Mouse (Mus musculus) kidney, postnatal 25 days (tissue): ENCODE measurements around the gene Tcap.

Experiments
- DNase-seq, 2 experiments: peaks; one replicate each; pipeline ENCODE4 v3.0.0; 2021; ENCODE audit warnings: mixed read lengths in 2 of 2

The Tcap gene

GRCm38 (mm10) chr11:98413731-98414130 lies 30.1 kb downstream of the Tcap start:
- DNase-seq, result no peak

- DNase-seq, result no peak
These were observed 30.6 kb downstream of the Tcap start for GRCm38 (mm10) chr11:98414162-98414561.

- DNase-seq, result no peak
These were observed 33.5 kb downstream of the Tcap start for GRCm38 (mm10) chr11:98417074-98417473.

- DNase-seq, result no peak
These were observed 34.7 kb downstream of the Tcap start for GRCm38 (mm10) chr11:98418273-98418672.

GRCm38 (mm10) chr11:98418939-98419547 lies 35.4 kb downstream of the Tcap start:
- DNase-seq, result peak; percentile 69 to 88

GRCm38 (mm10) chr11:98426592-98426991 lies 43.0 kb downstream of the Tcap start:
- peak; percentile 54 to 68 for DNase-seq

GRCm38 (mm10) chr11:98428436-98428835 lies 44.8 kb downstream of the Tcap start:
- no peak for DNase-seq

- DNase-seq, result no peak
These were observed 48.3 kb downstream of the Tcap start for GRCm38 (mm10) chr11:98431743-98432502.
